Mouse (Mus musculus) neural tube, embryonic 11.5 days (tissue): ENCODE data around the gene Lifr. TPM values are rescaled to one million over a fixed set of nuclear protein-coding genes. Genes with fewer than 3 reads are reported as not detected.

ENCODE experiments used
- ATAC-seq: fragments of 200-750 bp; cut with Nextera tagmentation; 2 replicates; pipeline ENCODE4 v1.8.0; 2017; ENCODE audit warnings: moderate number of reproducible peaks, mild to moderate bottlenecking, moderate TSS enrichment, moderate library complexity; ENCODE audit not compliant: insufficient read depth, low FRiP score, low TSS enrichment
- DNase-seq: peaks from one replicate; pipeline ENCODE4 v3.0.0-alpha.2; 2015; ENCODE audit warnings: low spot score
- H3K27ac ChIP-seq: fragments of 300-500 bp; sonication (generic); 2 replicates; pipeline ENCODE4 v1.5.1; 2014; ENCODE audit warnings: low read depth, mild to moderate bottlenecking, low read length
- H3K27me3 ChIP-seq: fragments of 300-500 bp; sonication (generic); 2 replicates; pipeline ENCODE4 v1.6.1; 2014; ENCODE audit warnings: mild to moderate bottlenecking, low read length, mixed read lengths; ENCODE audit not compliant: control insufficient read depth, insufficient read depth
- H3K36me3 ChIP-seq: fragments of 300-500 bp; sonication (generic); 2 replicates; pipeline ENCODE4 v1.6.1; 2014; ENCODE audit warnings: mild to moderate bottlenecking, low read length, moderate library complexity, mixed read lengths; ENCODE audit not compliant: control insufficient read depth, insufficient read depth
- H3K4me1 ChIP-seq: fragments of 300-500 bp; sonication (generic); 2 replicates; pipeline ENCODE4 v1.6.1; 2014; ENCODE audit warnings: low read length, mixed read lengths; ENCODE audit not compliant: control insufficient read depth, insufficient read depth
- H3K4me2 ChIP-seq: fragments of 300-500 bp; sonication (generic); 2 replicates; pipeline ENCODE4 v1.6.1; 2014; ENCODE audit warnings: low read depth, mild to moderate bottlenecking, moderate library complexity
- H3K4me3 ChIP-seq: fragments of 300-500 bp; sonication (generic); 2 replicates; pipeline ENCODE4 v1.5.1; 2014; ENCODE audit warnings: low read depth, low read length
- H3K9ac ChIP-seq: fragments of 300-500 bp; sonication (generic); 2 replicates; pipeline ENCODE4 v1.6.1; 2014; ENCODE audit warnings: mild to moderate bottlenecking, low read length
- H3K9me3 ChIP-seq: fragments of 300-500 bp; sonication (generic); 2 replicates; pipeline ENCODE4 v1.6.1; 2016; ENCODE audit warnings: low read length; ENCODE audit not compliant: control insufficient read depth
- WGBS: fragments of 180-500 bp; shearing (Covaris S2); extraction: QIAGEN DNeasy Blood & Tissue Kit; methylation state at CpG from one replicate; pipeline ENCODE4 v1.1.7; 2014; 5-methylcytosine and 5-hydroxymethylcytosine counted together
- polyA plus RNA-seq: library from polyadenylated mRNA; unstranded; fragments of >200 nt; fragmentation: Nextera tagmentation; extraction: Ambion mirVana; gene quantifications from 2 replicates; pipeline ENCODE4 v1.2.1, GENCODE M21; 2014

Gene Lifr
- polyA plus RNA-seq, 1 experiment from 2014 or later = 29.7 TPM

DNA sequence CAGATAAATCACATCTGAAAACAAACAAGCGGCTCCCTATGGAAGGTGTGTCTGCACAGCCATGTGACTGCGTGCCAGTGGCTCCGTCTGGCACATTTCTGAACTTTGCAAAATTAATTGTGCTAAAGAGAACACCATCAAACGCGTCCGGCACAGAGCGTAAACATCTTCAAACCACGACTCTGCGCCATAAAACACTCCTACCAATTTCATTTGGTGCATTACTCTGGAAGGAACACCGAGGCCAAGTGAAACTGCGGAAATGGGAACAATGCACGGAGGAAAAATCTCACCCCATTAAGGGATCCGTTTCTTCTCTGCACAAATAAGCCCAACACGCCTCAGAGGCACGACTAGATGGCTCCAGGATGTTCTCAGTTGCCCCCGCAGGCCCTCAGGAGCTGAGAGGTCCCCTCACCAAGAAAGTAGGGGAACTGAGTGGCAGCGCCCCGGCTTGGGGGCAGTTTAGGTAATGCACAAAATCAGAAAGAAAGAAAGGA, 38.3 kb downstream of the Lifr start:
- no peak for DNase-seq
- peak overlapping the region; percentile 87 for H3K4me2 ChIP-seq
- 0 out of 2 replicates have a peak, but pooled peaks have one; percentile 3 for ATAC-seq
- H3K4me3 ChIP-seq = peak overlapping the region; percentile 76
- H3K27me3 ChIP-seq = no peaks in the 10 kb centered on the region
- H3K4me1 ChIP-seq = peaks cover 5% of the 10 kb centered on the region
- no peaks in the 10 kb centered on the region for H3K36me3 ChIP-seq
- peak overlapping the region; percentile 78 for H3K9ac ChIP-seq
- no peaks in the 10 kb centered on the region for H3K9me3 ChIP-seq
- under 1% methylated on average over 18 of the region's 18 CpGs for WGBS
- peak overlapping the region; percentile 75 for H3K27ac ChIP-seq

- under 1% methylated on average over 104 of the region's 116 CpGs for WGBS
These were observed 38.9 kb downstream of the Lifr start for GRCm38 (mm10) chr15:7129127-7129943.

GRCm38 (mm10) chr15:7129944-7130287, 39.5 kb downstream of the Lifr start:
- Histone ChIP-seq H3K4me3 (peak overlapping the region; percentile 76), H3K4me2 (peak overlapping the region; percentile 87), H3K27me3 (no peaks in the 10 kb centered on the region), H3K27ac (peak overlapping the region; percentile 75), H3K4me1 (peaks cover 5% of the 10 kb centered on the region), H3K9me3 (no peaks in the 10 kb centered on the region), H3K9ac (peak overlapping the region; percentile 78), H3K36me3 (no peaks in the 10 kb centered on the region)
- no peak for DNase-seq
- under 1% methylated on average over 16 of the region's 16 CpGs for WGBS
- ATAC-seq = no peak

More at GRCm38 (mm10) chr15:7129127-7129943, 38.9 kb downstream of the Lifr start:
- ATAC-seq (peak; percentile 85), DNase-seq (peak; percentile 91)
- peak overlapping the region; percentile 87 for H3K4me2 ChIP-seq
- H3K27me3 ChIP-seq = no peaks in the 10 kb centered on the region
- H3K9me3 ChIP-seq = no peaks in the 10 kb centered on the region
- peak overlapping the region; percentile 78 for H3K9ac ChIP-seq
- H3K36me3 ChIP-seq = no peaks in the 10 kb centered on the region
- H3K4me3 ChIP-seq = peak overlapping the region; percentile 76
- H3K27ac ChIP-seq = peak overlapping the region; percentile 75
- peaks cover 5% of the 10 kb centered on the region for H3K4me1 ChIP-seq

GRCm38 (mm10) chr15:7130691-7131225, 40.3 kb downstream of the Lifr start:
- Histone ChIP-seq H3K27ac (no peak overlapping the region), H3K9ac (peak overlapping the region; percentile 18; the same call in 1 of the 2 replicates), H3K9me3 (no peaks in the 10 kb centered on the region), H3K4me3 (peak overlapping the region; percentile 76), H3K36me3 (no peaks in the 10 kb centered on the region), H3K27me3 (no peaks in the 10 kb centered on the region), H3K4me2 (peak overlapping the region; percentile 87), H3K4me1 (peaks cover 5% of the 10 kb centered on the region)
- ATAC-seq (no peak), DNase-seq (no peak)
- 31% methylated on average over 7 of the region's 7 CpGs for WGBS

- no peak overlapping the region for H3K27ac ChIP-seq
- H3K27me3 ChIP-seq = no peaks in the 10 kb centered on the region
- no peaks in the 10 kb centered on the region for H3K36me3 ChIP-seq
- ATAC-seq = no peak
- H3K4me2 ChIP-seq = no peak overlapping the region
- no peak for DNase-seq
- peaks cover 8% of the 10 kb centered on the region for H3K4me1 ChIP-seq
- H3K9me3 ChIP-seq = no peaks in the 10 kb centered on the region
- no peak overlapping the region for H3K4me3 ChIP-seq
- WGBS = 45% methylated on average over 13 of the region's 13 CpGs
- no peak overlapping the region for H3K9ac ChIP-seq
These were observed 42.3 kb downstream of the Lifr start for GRCm38 (mm10) chr15:7132741-7133140.

DNA sequence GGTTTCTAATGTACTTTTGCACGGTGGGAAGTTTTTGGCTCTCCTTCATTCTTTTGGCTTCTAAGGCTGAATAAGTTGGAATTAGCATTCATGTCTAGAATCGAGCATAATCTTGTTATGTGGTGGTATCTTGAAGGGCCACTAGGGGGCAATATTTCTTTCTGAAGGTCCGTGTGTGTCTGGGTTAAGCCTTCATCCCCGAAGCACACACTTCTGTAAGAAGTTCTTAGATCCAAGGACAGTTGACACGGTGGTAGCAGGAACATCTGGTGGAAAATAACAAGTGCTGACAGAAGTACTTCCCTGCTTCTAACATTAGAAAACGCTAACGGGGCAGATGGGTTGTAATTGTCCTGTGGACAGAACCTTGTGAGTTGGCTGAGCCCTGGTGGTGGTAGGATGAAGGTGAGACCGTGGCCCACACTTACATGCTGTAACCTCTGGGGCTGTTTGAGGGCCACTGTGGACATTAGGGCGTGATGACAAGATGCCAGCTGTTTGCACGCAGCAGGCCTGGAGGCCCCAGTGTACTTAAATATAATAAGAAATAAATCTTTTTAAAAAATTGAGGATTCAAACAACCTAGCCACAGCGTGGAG, 44.1 kb downstream of the Lifr start:
- no peak overlapping the region for H3K4me3 ChIP-seq
- H3K4me2 ChIP-seq = no peak overlapping the region
- no peak overlapping the region for H3K27ac ChIP-seq
- no peaks in the 10 kb centered on the region for H3K36me3 ChIP-seq
- ATAC-seq (no peak), DNase-seq (no peak)
- H3K9me3 ChIP-seq = no peaks in the 10 kb centered on the region
- no peak overlapping the region for H3K9ac ChIP-seq
- peaks cover 8% of the 10 kb centered on the region for H3K4me1 ChIP-seq
- 57% methylated on average over 11 of the region's 11 CpGs for WGBS
- H3K27me3 ChIP-seq = no peaks in the 10 kb centered on the region

- Histone ChIP-seq H3K4me1 (0 out of 2 replicates have a peak, but pooled peaks cover 3% of the 10 kb centered on the region), H3K36me3 (no peaks in the 10 kb centered on the region), H3K4me3 (no peak overlapping the region), H3K27ac (no peak overlapping the region), H3K9me3 (no peaks in the 10 kb centered on the region), H3K27me3 (no peaks in the 10 kb centered on the region), H3K4me2 (no peak overlapping the region), H3K9ac (no peak overlapping the region)
- ATAC-seq (no peak), DNase-seq (no peak)
- WGBS = 90% methylated on average over 6 of the region's 6 CpGs
These were observed 45.7 kb downstream of the Lifr start for GRCm38 (mm10) chr15:7135982-7136562.

DNA sequence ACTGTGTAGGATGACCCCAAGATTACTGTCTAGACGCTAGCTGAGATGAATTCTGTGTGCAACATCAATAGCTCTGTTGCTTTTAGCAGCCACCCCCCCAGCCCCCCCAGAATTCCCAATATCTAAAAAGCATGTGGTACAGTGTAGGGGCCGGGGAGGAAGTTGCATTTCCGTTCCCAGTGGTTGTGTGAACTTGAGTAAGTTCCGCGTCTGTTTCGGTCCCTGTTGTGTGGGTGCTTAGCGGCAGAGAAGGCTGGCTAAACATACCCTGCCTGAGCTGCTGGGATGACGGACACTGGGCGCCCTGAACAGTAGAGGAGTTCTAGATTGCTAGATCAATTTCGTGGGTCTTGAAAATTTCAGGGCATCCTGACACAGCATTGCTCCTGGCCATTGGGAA, 46.5 kb downstream of the Lifr start:
- no peaks in the 10 kb centered on the region for H3K36me3 ChIP-seq
- H3K9me3 ChIP-seq = no peaks in the 10 kb centered on the region
- WGBS = 85% methylated on average over 10 of the region's 10 CpGs
- H3K27ac ChIP-seq = no peak overlapping the region
- DNase-seq = no peak
- no peak overlapping the region for H3K4me3 ChIP-seq
- no peak for ATAC-seq
- H3K27me3 ChIP-seq = no peaks in the 10 kb centered on the region
- no peak overlapping the region for H3K4me2 ChIP-seq
- 0 out of 2 replicates have a peak, but pooled peaks cover 3% of the 10 kb centered on the region for H3K4me1 ChIP-seq
- H3K9ac ChIP-seq = no peak overlapping the region
